Mouse (Mus musculus) neural tube, embryonic 12.5 days (tissue): ENCODE measurements around the gene Iars. TPM values are rescaled to one million over a fixed set of nuclear protein-coding genes. Genes with fewer than 3 reads are reported as not detected.

Source experiments
- ATAC-seq: fragments of 200-750 bp; cut with Nextera tagmentation; 2 replicates; pipeline ENCODE4 v1.8.0; 2017; ENCODE audit warnings: low read depth, mild to moderate bottlenecking, moderate TSS enrichment, moderate library complexity; ENCODE audit not compliant: low FRiP score
- H3K27ac ChIP-seq: fragments of 300-500 bp; sonication (generic); 2 replicates; pipeline ENCODE4 v1.5.1; 2016
- H3K27me3 ChIP-seq: fragments of 300-500 bp; sonication (generic); replicated peaks from 2 replicates; pipeline ENCODE4 v1.6.1; 2016; ENCODE audit warnings: mild to moderate bottlenecking
- H3K36me3 ChIP-seq: fragments of 300-500 bp; sonication (generic); 2 replicates; pipeline ENCODE4 v1.6.1; 2016; ENCODE audit warnings: mild to moderate bottlenecking
- H3K4me1 ChIP-seq: fragments of 300-500 bp; sonication (generic); 2 replicates; pipeline ENCODE4 v1.6.1; 2016
- H3K4me2 ChIP-seq: fragments of 300-500 bp; sonication (generic); replicated peaks from 2 replicates; pipeline ENCODE4 v1.6.1; 2016; ENCODE audit warnings: mild to moderate bottlenecking
- H3K4me3 ChIP-seq: fragments of 300-500 bp; sonication (generic); 2 replicates; pipeline ENCODE4 v1.5.1; 2016
- H3K9ac ChIP-seq: fragments of 300-500 bp; sonication (generic); 2 replicates; pipeline ENCODE4 v1.6.1; 2016; ENCODE audit warnings: mild to moderate bottlenecking
- H3K9me3 ChIP-seq: fragments of 300-500 bp; sonication (generic); 2 replicates; pipeline ENCODE4 v1.6.1; 2016; ENCODE audit warnings: mild to moderate bottlenecking
- WGBS: fragments of 180-500 bp; shearing (Covaris S2); methylation state at CpG from one replicate; pipeline ENCODE4 v1.1.7; 2016; 5-methylcytosine and 5-hydroxymethylcytosine counted together
- polyA plus RNA-seq: library from polyadenylated mRNA; unstranded; fragments of >200 nt; fragmentation: Nextera tagmentation; extraction: Ambion mirVana; gene quantifications from 2 replicates; pipeline ENCODE4 v1.2.1, GENCODE M21; 2016

Iars gene
- 76.9 and 83.7 TPM in 2 replicates for polyA plus RNA-seq

- H3K4me1 ChIP-seq: peaks cover 21% of the 10 kb centered on the region
- WGBS: 6% methylated on average over 26 of the region's 26 CpGs
Measured at GRCm38 (mm10) chr13:49681351-49682232, at the start of gene Iars. TSS of gene Iars (plus strand) at chr13:49682100.

GRCm38 (mm10) chr13:49639965-49640364 is 41.9 kb upstream of the Iars start:
- H3K27me3 ChIP-seq: no peaks in the 10 kb centered on the region
- no peaks in the 10 kb centered on the region for H3K36me3 ChIP-seq
- no peak overlapping the region for H3K27ac ChIP-seq
- WGBS: 100% methylated on average over 2 of the region's 2 CpGs
- no peak overlapping the region for H3K4me2 ChIP-seq
- no peak overlapping the region for H3K4me3 ChIP-seq
- no peak overlapping the region for H3K9ac ChIP-seq
- no peaks in the 10 kb centered on the region for H3K4me1 ChIP-seq
- ATAC-seq: no peak
- H3K9me3 ChIP-seq: no peaks in the 10 kb centered on the region

More at GRCm38 (mm10) chr13:49681351-49682232, at the start of gene Iars:
- Histone ChIP-seq H3K4me2 (peak within 1 kb of the TSS; percentile 93), H3K27ac (no peak within 1 kb of the TSS), H3K36me3 (peaks cover 16% of the 10 kb centered on the region), H3K9me3 (no peaks in the 10 kb centered on the region), H3K4me3 (peak within 1 kb of the TSS; percentile 75), H3K27me3 (no peaks in the 10 kb centered on the region), H3K9ac (peak within 1 kb of the TSS; percentile 66)
- peak; percentile 100 for ATAC-seq

DNA sequence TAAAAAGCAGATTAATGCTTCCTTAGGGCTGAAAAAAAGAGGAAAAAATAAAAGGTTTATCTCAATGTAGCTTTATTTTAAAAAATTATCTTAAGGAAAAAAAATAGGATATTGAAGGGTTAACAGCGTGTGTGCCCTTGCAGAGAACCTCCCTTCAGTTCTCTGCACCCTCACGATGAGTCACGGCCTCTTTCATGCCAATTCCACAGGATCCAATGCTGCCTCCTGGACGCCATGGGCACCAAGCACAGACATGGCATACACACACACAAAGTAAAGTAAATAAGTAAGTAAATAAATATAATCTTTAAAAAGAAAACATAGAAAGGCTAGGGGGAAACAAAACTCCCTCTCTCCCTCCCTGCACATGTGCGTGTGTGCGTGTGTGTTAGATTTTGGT is 39.2 kb upstream of the Iars start:
- Histone ChIP-seq H3K4me3 (no peak overlapping the region), H3K27ac (no peak overlapping the region), H3K36me3 (no peaks in the 10 kb centered on the region), H3K9me3 (no peaks in the 10 kb centered on the region), H3K4me2 (no peak overlapping the region), H3K27me3 (no peaks in the 10 kb centered on the region), H3K4me1 (no peaks in the 10 kb centered on the region), H3K9ac (no peak overlapping the region)
- WGBS: 86% methylated on average over 6 of the region's 6 CpGs
- no peak for ATAC-seq

DNA sequence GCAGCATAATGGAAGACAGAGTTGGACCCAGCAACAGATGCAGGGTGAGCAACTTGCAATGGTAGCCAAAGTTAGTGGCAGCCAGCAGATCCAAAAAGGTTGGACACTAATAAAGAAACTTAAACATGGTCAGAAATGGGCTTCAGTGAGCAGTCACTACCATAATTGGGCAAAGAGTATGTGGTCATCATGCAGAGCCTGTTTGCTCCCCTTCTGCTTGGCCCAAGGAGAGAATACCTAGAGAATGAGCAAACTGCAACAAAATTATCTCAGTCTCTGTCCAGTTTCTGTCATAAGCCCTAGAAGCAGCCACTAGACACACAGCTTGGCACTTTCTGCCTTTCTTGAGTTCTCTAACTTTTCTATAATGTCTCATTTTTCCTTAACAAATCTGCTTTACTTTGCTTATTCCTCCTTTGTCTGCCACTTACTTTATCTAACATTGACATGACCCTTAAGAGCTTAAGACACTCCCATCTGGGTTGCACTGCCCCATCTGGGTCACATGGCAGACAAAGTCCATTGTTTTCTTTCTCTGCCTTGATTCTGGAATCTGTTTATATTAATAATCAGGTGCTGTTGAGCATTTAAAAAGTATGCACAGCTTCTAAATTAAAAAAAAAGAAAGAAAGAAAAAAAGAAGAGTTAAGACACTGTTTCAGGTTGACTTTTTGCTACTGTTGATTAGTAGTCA is 38.1 kb upstream of the Iars start:
- H3K9ac ChIP-seq: no peak overlapping the region
- no peak for ATAC-seq
- H3K4me2 ChIP-seq: no peak overlapping the region
- no peaks in the 10 kb centered on the region for H3K9me3 ChIP-seq
- no peaks in the 10 kb centered on the region for H3K4me1 ChIP-seq
- no peak overlapping the region for H3K27ac ChIP-seq
- H3K27me3 ChIP-seq: no peaks in the 10 kb centered on the region
- H3K4me3 ChIP-seq: no peak overlapping the region
- H3K36me3 ChIP-seq: no peaks in the 10 kb centered on the region

GRCm38 (mm10) chr13:49644731-49645529 is 37.0 kb upstream of the Iars start:
- no peak for ATAC-seq
- H3K36me3 ChIP-seq: no peaks in the 10 kb centered on the region
- H3K4me3 ChIP-seq: no peak overlapping the region
- WGBS: 84% methylated on average over 2 of the region's 2 CpGs
- H3K27ac ChIP-seq: no peak overlapping the region
- no peaks in the 10 kb centered on the region for H3K9me3 ChIP-seq
- H3K4me1 ChIP-seq: no peaks in the 10 kb centered on the region
- H3K27me3 ChIP-seq: no peaks in the 10 kb centered on the region
- no peak overlapping the region for H3K9ac ChIP-seq
- H3K4me2 ChIP-seq: no peak overlapping the region

GRCm38 (mm10) chr13:49646019-49646418 is 35.9 kb upstream of the Iars start:
- H3K36me3 ChIP-seq: no peaks in the 10 kb centered on the region
- no peak overlapping the region for H3K9ac ChIP-seq
- no peak overlapping the region for H3K27ac ChIP-seq
- WGBS: 86% methylated on average over 1 of the region's 1 CpGs
- ATAC-seq: no peak
- no peaks in the 10 kb centered on the region for H3K9me3 ChIP-seq
- no peaks in the 10 kb centered on the region for H3K4me1 ChIP-seq
- H3K4me2 ChIP-seq: no peak overlapping the region
- H3K27me3 ChIP-seq: no peaks in the 10 kb centered on the region
- no peak overlapping the region for H3K4me3 ChIP-seq

- Histone ChIP-seq H3K27ac (no peak overlapping the region), H3K4me2 (peak overlapping the region; percentile 88), H3K4me3 (no peak overlapping the region), H3K9me3 (no peaks in the 10 kb centered on the region), H3K36me3 (no peaks in the 10 kb centered on the region), H3K4me1 (peaks cover 6% of the 10 kb centered on the region), H3K27me3 (no peaks in the 10 kb centered on the region), H3K9ac (no peak overlapping the region)
- 48% methylated on average over 2 of the region's 2 CpGs for WGBS
- no peak for ATAC-seq
Measured at GRCm38 (mm10) chr13:49651136-49651535, 30.8 kb upstream of the Iars start.

DNA sequence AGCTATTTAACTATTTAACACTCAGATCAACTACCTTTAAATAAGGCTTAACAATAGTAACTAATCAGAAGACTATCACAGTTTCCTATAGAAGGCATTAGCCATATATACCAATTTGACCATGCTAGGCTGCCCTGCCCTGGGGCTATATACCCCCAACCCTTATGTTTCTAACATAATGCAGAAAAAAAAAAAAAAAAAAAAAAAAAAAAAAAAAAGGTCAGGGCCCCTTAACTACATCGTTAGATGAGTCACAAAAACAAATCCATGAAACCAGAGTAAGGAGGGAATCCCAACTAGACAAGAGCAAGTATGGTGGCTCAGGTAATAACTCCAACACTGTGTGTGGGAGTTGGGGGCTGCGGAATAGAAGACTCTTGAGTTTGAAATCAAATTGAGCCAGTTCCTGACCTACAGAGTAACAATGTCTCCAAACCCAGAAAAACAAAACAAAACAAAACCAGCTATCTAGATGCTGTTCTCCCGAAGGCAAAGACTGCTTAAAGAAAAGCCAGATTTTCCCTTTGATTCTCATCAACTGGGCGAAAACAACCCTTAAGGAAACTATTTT is 30.0 kb upstream of the Iars start:
- 4% methylated on average over 4 of the region's 4 CpGs for WGBS
- H3K36me3 ChIP-seq: peaks cover 1% of the 10 kb centered on the region; the same call in 1 of the 2 replicates
- peak overlapping the region; percentile 88 for H3K4me2 ChIP-seq
- H3K4me3 ChIP-seq: peak overlapping the region; percentile 69
- H3K27me3 ChIP-seq: no peaks in the 10 kb centered on the region
- H3K9me3 ChIP-seq: no peaks in the 10 kb centered on the region
- peak overlapping the region; percentile 51 for H3K9ac ChIP-seq
- H3K4me1 ChIP-seq: peaks cover 6% of the 10 kb centered on the region
- ATAC-seq: no peak
- H3K27ac ChIP-seq: no peak overlapping the region

GRCm38 (mm10) chr13:49652481-49653179 is 29.3 kb upstream of the Iars start, which contains the start of the genes Cenpp and Nol8:
TSS of gene Cenpp (minus strand) at chr13:49652785.
TSS of gene Nol8 (plus strand) at chr13:49653078.
- Histone ChIP-seq H3K4me1 (peaks cover 6% of the 10 kb centered on the region), H3K27me3 (no peaks in the 10 kb centered on the region), H3K9me3 (no peaks in the 10 kb centered on the region), H3K9ac (peak within 1 kb of the TSS; percentile 51), H3K4me2 (peak within 1 kb of the TSS; percentile 88), H3K27ac (no peak within 1 kb of the TSS), H3K4me3 (peak within 1 kb of the TSS; percentile 69), H3K36me3 (peaks cover 7% of the 10 kb centered on the region; the same call in 1 of the 2 replicates)
- under 1% methylated on average over 68 of the region's 68 CpGs for WGBS
- peak; percentile 100 for ATAC-seq

DNA sequence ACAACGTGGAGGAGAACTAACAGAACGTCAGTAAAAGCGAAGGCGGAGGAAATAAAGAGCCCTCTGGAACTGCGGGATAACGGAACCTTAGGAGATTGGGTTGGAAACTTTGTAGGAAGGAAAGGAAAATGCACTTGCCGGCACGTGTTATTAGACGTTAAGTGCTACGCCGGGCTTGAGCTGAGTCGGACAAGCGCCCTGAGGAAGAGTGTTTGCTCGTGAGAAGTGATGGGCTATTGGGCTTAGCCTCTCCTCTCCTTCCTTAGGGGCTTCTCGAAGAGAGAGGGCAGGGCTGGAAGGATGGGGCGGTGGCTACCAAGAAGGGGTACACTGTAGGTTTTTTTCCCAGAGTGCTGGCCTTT is 28.7 kb upstream of the Iars start:
- peak overlapping the region; percentile 60 for H3K4me3 ChIP-seq
- H3K9ac ChIP-seq: peak overlapping the region; percentile 47
- ATAC-seq: peak; percentile 86
- H3K4me1 ChIP-seq: peaks cover 6% of the 10 kb centered on the region
- peaks cover 8% of the 10 kb centered on the region; the same call in 1 of the 2 replicates for H3K36me3 ChIP-seq
- H3K4me2 ChIP-seq: peak overlapping the region; percentile 88
- H3K27me3 ChIP-seq: no peaks in the 10 kb centered on the region
- no peaks in the 10 kb centered on the region for H3K9me3 ChIP-seq
- no peak overlapping the region for H3K27ac ChIP-seq
- under 1% methylated on average over 16 of the region's 16 CpGs for WGBS

- no peak overlapping the region for H3K4me2 ChIP-seq
- no peak for ATAC-seq
- no peaks in the 10 kb centered on the region for H3K27me3 ChIP-seq
- H3K4me1 ChIP-seq: peaks cover 4% of the 10 kb centered on the region
- H3K36me3 ChIP-seq: peaks cover 36% of the 10 kb centered on the region
- no peak overlapping the region for H3K4me3 ChIP-seq
- H3K9me3 ChIP-seq: no peaks in the 10 kb centered on the region
- H3K9ac ChIP-seq: no peak overlapping the region
- no peak overlapping the region for H3K27ac ChIP-seq
- WGBS: 92% methylated on average over 2 of the region's 2 CpGs
Measured at GRCm38 (mm10) chr13:49677793-49678192, 4.1 kb upstream of the Iars start.
